Mouse (Mus musculus) macrophage (primary cell): ENCODE data around the gene Mfsd8. TPM values are rescaled to one million over a fixed set of nuclear protein-coding genes. Genes with fewer than 3 reads are reported as not detected.
A peak's percentile ranks its signal among the peaks of the same experiment; 100 is the strongest.
"Not testable (repeated sequence)": the region's sequence is repeated elsewhere in the genome, so short reads cannot be mapped to it uniquely, and the experiment has no call there.

Source experiments
- H3K27ac ChIP-seq: fragments of 350-480 bp; formaldehyde crosslinking; 2 replicates; pipeline ENCODE4 v1.9.0; 2021
- H3K36me3 ChIP-seq: fragments of 350-480 bp; formaldehyde crosslinking; 2 replicates; pipeline ENCODE4 v1.9.0; 2021; ENCODE audit errors: inconsistent target
- H3K4me3 ChIP-seq: fragments of 350-480 bp; formaldehyde crosslinking; 2 replicates; pipeline ENCODE4 v1.9.0; 2021; ENCODE audit errors: inconsistent target
- H3K79me2 ChIP-seq: fragments of 350-480 bp; formaldehyde crosslinking; 2 replicates; pipeline ENCODE4 v1.9.0; 2021; ENCODE audit errors: inconsistent target
- WGBS: methylation state at CpG from one replicate; pipeline ENCODE4 v1.1.7; 2026; ENCODE audit warnings: inconsistent platforms; ENCODE audit not compliant: missing documents; 5-methylcytosine and 5-hydroxymethylcytosine counted together
- polyA plus RNA-seq: library from polyadenylated mRNA; stranded (reverse); fragments of 250-400 nt; gene quantifications from 3 replicates; pipeline ENCODE4 v1.2.4, GENCODE M21; 2018; ENCODE audit warnings: inconsistent platforms
- total RNA-seq, 78 experiments: library from RNA; depleted of rRNA; stranded (reverse); fragments of 250-400 nt; gene quantifications; 1 replicate in 9 of 78; 2 replicates in 24 of 78; 3 replicates in 43 of 78; 4 replicates in 2 of 78; pipeline ENCODE4 v1.2.4; 2018; ENCODE audit warnings: inconsistent platforms in 56 of 78

Gene Mfsd8
- 10 to 100 TPM in 18 of 26 experiments, 1 to 10 TPM in 8; 4.4 to 41.5 (median 20.4) TPM for total RNA-seq (2018; cell fraction: chromatin; rRNA removed)
- total RNA-seq (2018; cell fraction: cytosol; rRNA removed), result 10 to 100 TPM in 11 of 26 experiments, 1 to 10 TPM in 15; 6.2 to 12.2 (median 9.6) TPM
- total RNA-seq (2018; cell fraction: nucleus; rRNA removed), result 10 to 100 TPM in 21 of 26 experiments, 1 to 10 TPM in 5; 6.9 to 41.8 (median 18.1) TPM
- polyA plus RNA-seq, result 9.2 to 11.5 TPM (median 9.9 TPM) in 3 replicates

DNA sequence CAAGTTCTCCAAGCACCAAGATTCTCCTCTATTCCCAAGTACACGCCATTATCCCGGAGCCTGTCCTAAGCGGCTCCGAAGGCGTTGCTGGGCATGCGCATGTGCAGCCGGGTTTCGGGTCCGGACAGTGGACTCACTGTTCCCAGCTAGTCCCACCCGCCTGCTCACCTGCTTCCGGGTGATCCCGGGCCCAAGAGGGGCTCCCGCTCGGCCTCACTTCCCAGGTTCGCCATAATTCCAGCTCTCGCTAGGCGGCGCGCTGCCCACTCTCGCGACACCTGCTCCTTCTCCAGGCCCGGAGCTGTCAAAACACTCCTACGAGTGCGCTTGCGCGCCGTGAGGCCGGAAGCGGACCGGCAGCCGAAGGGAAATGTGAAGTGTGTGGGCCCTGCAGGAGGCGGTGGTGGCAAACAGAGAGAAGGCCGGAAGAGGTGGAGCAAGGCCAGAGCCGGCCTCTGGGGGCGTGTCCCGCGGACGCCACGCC is at the start of gene Mfsd8:
Gene Mfsd8 (minus strand): TSS at position 414 of the 484 bp plus-strand sequence.
- under 1% methylated on average over 33 of the region's 39 CpGs for WGBS
- H3K36me3 ChIP-seq, H3K79me2 ChIP-seq: not testable (repeated sequence)
- Histone ChIP-seq H3K4me3 (peak within 1 kb of the TSS; percentile 70), H3K27ac (peak within 1 kb of the TSS; percentile 43)

GRCm38 (mm10) chr3:40894336-40894735 is 47.6 kb upstream of the Mfsd8 start:
- not testable (repeated sequence) for H3K36me3 ChIP-seq, H3K79me2 ChIP-seq, H3K27ac ChIP-seq
- WGBS, result 3% methylated on average over 6 of the region's 24 CpGs
- peak overlapping the region; percentile 71 for H3K4me3 ChIP-seq

DNA sequence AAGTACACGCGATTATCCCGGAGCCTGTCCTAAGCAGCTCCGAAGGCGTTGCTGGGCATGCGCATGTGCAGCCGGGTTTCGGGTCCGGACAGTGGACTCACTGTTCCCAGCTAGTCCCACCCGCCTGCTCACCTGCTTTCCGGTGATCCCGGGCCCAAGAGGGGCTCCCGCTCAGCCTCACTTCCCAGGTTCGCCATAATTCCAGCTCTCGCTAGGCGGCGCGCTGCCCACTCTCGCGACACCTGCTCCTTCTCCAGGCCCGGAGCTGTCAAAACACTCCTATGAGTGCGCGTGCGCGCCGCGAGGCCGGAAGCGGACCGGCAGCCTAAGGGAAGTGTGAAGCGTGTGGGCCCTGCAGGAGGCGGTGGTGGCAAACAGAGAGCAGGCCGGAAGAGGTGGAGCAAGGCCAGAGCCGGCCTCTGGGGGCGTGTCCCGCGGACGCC is 47.2 kb upstream of the Mfsd8 start:
- Histone ChIP-seq H3K27ac (peak overlapping the region; percentile 28; the same call in 1 of the 2 replicates), H3K4me3 (peak overlapping the region; percentile 61)
- H3K36me3 ChIP-seq, H3K79me2 ChIP-seq: not testable (repeated sequence)
- 0% methylated on average over 17 of the region's 38 CpGs for WGBS

DNA sequence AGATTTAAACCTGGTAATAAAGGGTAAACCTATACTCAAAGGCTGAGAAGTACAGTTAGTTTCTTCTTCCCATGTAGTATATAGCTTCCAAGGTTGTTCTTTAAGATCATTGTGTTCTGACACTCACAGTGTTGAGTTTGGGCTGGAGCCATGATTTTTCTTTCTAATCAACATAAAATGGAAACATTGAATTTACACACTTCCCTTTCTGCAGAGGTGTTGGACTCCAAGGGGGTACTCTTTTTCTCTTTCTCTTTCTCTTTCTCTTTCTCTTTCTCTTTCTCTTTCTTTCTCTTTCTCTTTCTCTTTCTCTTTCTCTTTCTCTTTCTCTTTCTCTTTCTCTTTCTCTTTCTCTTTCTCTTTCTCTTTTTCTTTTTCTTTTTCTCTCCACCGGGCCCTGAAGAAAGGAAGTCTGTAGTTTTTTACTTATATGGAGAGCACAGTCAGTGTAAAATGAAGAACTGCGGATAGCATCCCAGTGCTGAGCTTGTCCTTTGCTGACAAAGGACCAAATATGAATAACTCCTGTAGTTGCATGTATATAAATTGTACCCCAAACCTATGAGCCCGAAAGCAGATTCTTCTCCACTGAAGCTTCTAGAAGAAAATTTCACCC is 6.5 kb upstream of the Mfsd8 start:
- H3K4me3 ChIP-seq, H3K36me3 ChIP-seq, H3K79me2 ChIP-seq, H3K27ac ChIP-seq: not testable (repeated sequence)
- 100% methylated on average over 1 of the region's 3 CpGs for WGBS

DNA sequence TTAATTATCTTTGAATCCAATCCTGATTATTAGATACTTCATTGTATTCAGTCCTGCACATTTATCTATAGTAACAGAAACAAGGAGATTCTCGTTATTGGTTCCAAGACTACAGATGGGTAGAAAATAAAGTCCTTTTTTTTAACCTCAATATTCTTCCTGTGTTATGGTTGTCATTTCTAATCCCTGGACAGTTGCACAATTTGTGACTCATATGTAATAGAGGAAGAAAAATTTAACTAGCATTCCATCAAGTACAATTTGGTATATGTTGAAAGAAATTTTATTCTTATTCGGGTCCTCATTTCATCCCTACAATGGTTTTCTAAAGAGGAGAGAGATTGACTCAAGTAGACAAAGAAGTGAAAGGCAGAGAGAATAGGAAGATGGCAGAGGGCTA is 1.2 kb upstream of the Mfsd8 start:
- H3K4me3 ChIP-seq, result peak overlapping the region; percentile 70; the same call in 1 of the 2 replicates
- WGBS, result 60% methylated on average over 2 of the region's 2 CpGs
- not testable (repeated sequence) for H3K27ac ChIP-seq, H3K36me3 ChIP-seq, H3K79me2 ChIP-seq

- H3K4me3 ChIP-seq, result peak overlapping the region; percentile 70
- not testable (repeated sequence) for H3K27ac ChIP-seq, H3K79me2 ChIP-seq, H3K36me3 ChIP-seq
- 2% methylated on average over 15 of the region's 21 CpGs for WGBS
These were observed 332 bp upstream of the Mfsd8 start for GRCm38 (mm10) chr3:40847018-40847417.

DNA sequence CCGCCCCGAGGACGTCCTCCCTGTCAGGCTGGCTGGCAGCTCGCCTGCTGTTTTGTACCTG is 101 bp upstream of the Mfsd8 start, which contains the start of gene Abhd18:
Gene Abhd18 (plus strand): TSS at position 14 of the 61 bp plus-strand sequence.
- H3K27ac ChIP-seq, result peak within 1 kb of the TSS; percentile 43
- H3K36me3 ChIP-seq, H3K79me2 ChIP-seq: not testable (repeated sequence)
- peak within 1 kb of the TSS; percentile 70 for H3K4me3 ChIP-seq
- WGBS, result no CpG with 5 or more reads among the region's 4 CpGs

- H3K36me3 ChIP-seq, H3K27ac ChIP-seq, H3K79me2 ChIP-seq: not testable (repeated sequence)
- whole genome bisulfite sequencing, result 82% methylated on average over 5 of the region's 6 CpGs
- H3K4me3 ChIP-seq, result peak overlapping the region; percentile 61
These were observed 1.2 kb downstream of the Mfsd8 start for GRCm38 (mm10) chr3:40845521-40845920.

DNA sequence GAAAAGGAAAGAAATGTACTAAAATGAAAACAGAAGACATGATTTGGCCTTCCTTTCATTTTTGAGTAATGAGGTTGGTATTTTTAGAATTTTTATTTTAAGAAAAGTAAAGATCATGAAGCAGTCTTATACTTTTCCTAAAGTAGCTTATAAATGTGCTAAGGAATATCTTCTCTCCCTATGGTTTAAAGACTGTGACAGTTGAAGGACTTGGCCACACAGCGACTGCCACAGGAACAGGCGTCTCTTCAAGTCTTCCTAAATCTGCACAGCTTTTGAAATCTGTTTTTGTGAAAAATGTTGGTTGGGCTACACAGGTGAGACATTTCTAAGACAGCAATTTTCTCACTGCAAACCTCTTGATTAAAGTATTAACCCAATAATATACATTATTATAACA is 33.4 kb downstream of the Mfsd8 start:
- Histone ChIP-seq H3K4me3 (no peak overlapping the region), H3K36me3 (0 out of 2 replicates have a peak, but pooled peaks cover 14% of the 10 kb centered on the region), H3K79me2 (no peaks in the 10 kb centered on the region; the same call in 1 of the 2 replicates), H3K27ac (no peak overlapping the region)
- WGBS, result 88% methylated on average over 2 of the region's 2 CpGs

- Histone ChIP-seq H3K27ac (no peak overlapping the region), H3K79me2 (peaks cover 31% of the 10 kb centered on the region), H3K36me3 (0 out of 2 replicates have a peak, but pooled peaks cover 13% of the 10 kb centered on the region), H3K4me3 (no peak overlapping the region)
- WGBS, result 97% methylated on average over 2 of the region's 2 CpGs
These were observed 36.8 kb downstream of the Mfsd8 start for GRCm38 (mm10) chr3:40809894-40810293.

DNA sequence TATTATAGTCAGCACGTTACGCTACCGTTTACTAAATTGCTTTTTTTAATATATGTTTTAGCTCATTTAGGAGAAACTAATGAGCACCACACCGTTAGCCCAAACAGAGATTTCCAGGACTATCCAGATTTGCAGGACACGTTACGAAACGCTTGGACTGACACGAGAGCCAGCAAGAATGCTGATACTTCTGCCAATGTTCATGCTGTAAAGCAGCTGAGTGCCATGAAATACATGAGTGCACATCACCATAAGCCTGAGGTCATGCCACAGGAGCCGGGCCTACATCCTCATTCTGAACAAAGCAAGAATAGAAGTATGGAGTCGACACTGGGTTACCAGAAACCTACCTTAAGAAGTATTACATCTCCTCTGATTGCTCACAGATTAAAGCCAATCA is 38.0 kb downstream of the Mfsd8 start:
- WGBS, result 93% methylated on average over 10 of the region's 10 CpGs
- H3K36me3 ChIP-seq, result 0 out of 2 replicates have a peak, but pooled peaks cover 13% of the 10 kb centered on the region
- H3K4me3 ChIP-seq, result no peak overlapping the region

GRCm38 (mm10) chr3:40806871-40807270 is 39.8 kb downstream of the Mfsd8 start:
- whole genome bisulfite sequencing, result 88% methylated on average over 2 of the region's 2 CpGs
- Histone ChIP-seq H3K36me3 (0 out of 2 replicates have a peak, but pooled peaks cover 2% of the 10 kb centered on the region), H3K4me3 (no peak overlapping the region), H3K79me2 (peaks cover 61% of the 10 kb centered on the region), H3K27ac (no peak overlapping the region)

More for the DNA sequence above, 38.0 kb downstream of the Mfsd8 start:
- Histone ChIP-seq H3K79me2 (peaks cover 43% of the 10 kb centered on the region), H3K27ac (no peak overlapping the region)

DNA sequence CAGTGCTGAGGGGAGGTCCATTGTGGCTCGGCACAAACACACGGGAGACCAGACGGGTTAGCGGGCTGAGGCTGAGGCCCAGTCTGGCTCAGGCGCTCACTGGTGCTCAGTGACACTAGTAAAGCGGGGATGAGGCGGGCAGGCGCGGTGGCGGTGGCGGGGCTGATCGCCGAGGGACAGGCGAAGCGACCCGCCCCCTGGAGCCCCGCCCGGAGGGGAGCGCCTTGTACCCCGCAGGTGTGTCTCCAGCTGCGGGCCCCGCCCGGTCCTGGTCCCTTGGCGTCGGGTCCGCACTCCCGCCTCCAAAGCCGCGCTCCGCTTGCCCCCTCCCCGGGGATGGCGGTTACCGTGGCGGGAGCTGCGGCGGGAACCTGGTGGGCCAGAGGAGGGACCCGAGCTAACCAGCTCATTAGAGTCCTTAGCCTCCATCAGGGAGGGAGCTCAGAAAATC is 46.3 kb downstream of the Mfsd8 start:
- 1% methylated on average over 37 of the region's 37 CpGs for WGBS
- peaks cover 49% of the 10 kb centered on the region for H3K79me2 ChIP-seq
- H3K4me3 ChIP-seq, result peak overlapping the region; percentile 61
- peak overlapping the region; percentile 36; the same call in 1 of the 2 replicates for H3K27ac ChIP-seq
- no peaks in the 10 kb centered on the region for H3K36me3 ChIP-seq

DNA sequence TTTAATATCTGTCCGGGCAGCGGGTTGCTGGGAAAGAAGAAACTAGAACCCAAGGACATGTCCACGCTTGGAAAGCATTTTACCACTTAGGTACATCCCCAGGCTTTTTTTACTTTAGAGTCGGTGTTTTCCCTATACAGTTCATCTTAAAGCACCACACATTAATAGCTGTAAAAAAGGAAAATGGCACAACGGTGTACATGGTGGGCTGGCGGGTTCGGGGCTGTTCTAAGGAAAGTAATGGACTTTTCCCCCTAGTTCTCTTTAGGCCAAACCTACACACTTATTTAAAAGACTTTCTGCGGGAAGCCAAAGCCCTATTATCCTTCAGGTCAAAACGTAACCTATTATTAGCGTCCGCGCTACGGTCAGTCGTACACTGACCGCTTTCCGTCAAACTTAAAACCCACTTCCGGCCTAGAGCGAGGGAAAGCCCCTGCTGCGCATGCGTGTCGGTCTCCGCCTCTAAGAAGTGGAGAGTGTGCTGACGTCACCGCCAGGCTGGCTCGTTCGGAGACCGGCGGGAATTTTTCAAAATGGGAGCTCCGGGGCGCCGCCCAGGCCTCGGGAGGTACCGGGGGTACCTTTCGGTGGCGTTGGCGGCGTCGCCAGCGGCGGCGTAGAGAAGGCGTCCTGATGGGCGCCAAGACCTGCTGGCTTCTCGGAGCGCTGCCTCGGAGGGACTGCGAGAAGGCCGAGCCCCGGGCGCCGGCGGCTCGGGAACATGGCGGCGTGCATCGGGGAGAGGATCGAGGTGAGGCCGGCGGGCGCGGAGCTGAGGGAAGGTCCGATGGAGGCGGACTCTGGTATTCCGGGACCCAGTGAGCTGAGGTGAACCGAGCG is 46.9 kb downstream of the Mfsd8 start, which contains the start of gene Plk4:
Gene Plk4 (plus strand): TSS at position 490 of the 843 bp plus-strand sequence.
- Histone ChIP-seq H3K4me3 (peak within 1 kb of the TSS; percentile 61), H3K36me3 (no peaks in the 10 kb centered on the region), H3K79me2 (peaks cover 43% of the 10 kb centered on the region), H3K27ac (peak within 1 kb of the TSS; percentile 56)
- WGBS, result 2% methylated on average over 65 of the region's 66 CpGs

GRCm38 (mm10) chr3:40798500-40798899 is 48.2 kb downstream of the Mfsd8 start:
- 68% methylated on average over 7 of the region's 7 CpGs for WGBS
- Histone ChIP-seq H3K4me3 (no peak overlapping the region), H3K27ac (no peak overlapping the region), H3K79me2 (peaks cover 30% of the 10 kb centered on the region), H3K36me3 (no peaks in the 10 kb centered on the region)
